Mouse (Mus musculus): ENCODE results near the gene Kcnf1.

DNA sequence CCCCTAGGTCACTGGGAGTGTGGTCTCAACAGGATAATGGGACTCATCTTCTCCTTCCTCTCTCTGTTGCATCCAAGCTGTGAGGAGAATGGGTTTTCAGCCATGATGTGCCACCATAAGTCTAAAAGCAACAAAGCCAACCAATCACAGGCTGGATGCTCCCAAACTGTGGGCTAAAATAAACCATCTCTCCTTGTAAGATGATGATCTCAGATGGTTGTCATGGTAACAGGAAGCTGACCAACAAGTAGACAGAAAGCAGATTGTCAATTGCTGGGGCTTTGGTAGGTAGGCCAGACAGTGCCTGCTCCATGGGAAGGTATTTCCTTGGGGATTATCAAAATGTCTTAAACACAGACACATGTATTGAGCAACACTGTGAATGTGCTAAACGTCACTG, 20.9 kb downstream of the Kcnf1 start:
- TF ChIP-seq CHD2 (IDR thresholded peaks at IDR 0.05; ENCODE audit: low read depth, low read length) (no peak), ZNF384 (IDR thresholded peaks at IDR 0.05; ENCODE audit: low read depth, low read length) (no peak), ZC3H11A (IDR thresholded peaks at IDR 0.05; ENCODE audit: borderline replicate concordance, low read depth, low read length) (no peak)

All from ES-E14 (cell line).